Mouse (Mus musculus) lung, embryonic 15.5 days (tissue): ENCODE results near the gene Gpr158. TPM values are rescaled to one million over a fixed set of nuclear protein-coding genes. Genes with fewer than 3 reads are reported as not detected.

Experiments
- ATAC-seq: fragments of 200-750 bp; cut with Nextera tagmentation; 2 replicates; pipeline ENCODE4 v1.8.0; 2017; ENCODE audit warnings: moderate number of reproducible peaks, borderline replicate concordance; ENCODE audit not compliant: low FRiP score, low TSS enrichment; ENCODE audit errors: extremely low read depth
- H3K27ac ChIP-seq: fragments of 300-500 bp; sonication (generic); 2 replicates; pipeline ENCODE4 v1.5.1; 2015; ENCODE audit warnings: moderate library complexity, mild to moderate bottlenecking, inconsistent platforms
- H3K27me3 ChIP-seq: fragments of 300-500 bp; sonication (generic); 2 replicates; pipeline ENCODE4 v1.6.1; 2015; ENCODE audit warnings: inconsistent platforms
- H3K36me3 ChIP-seq: fragments of 300-500 bp; sonication (generic); 2 replicates; pipeline ENCODE4 v1.6.1; 2015; ENCODE audit warnings: inconsistent platforms
- H3K4me1 ChIP-seq: fragments of 300-500 bp; sonication (generic); 2 replicates; pipeline ENCODE4 v1.6.1; 2015; ENCODE audit warnings: inconsistent platforms
- H3K4me2 ChIP-seq: fragments of 300-500 bp; sonication (generic); 2 replicates; pipeline ENCODE4 v1.6.1; 2015; ENCODE audit warnings: inconsistent platforms, mild to moderate bottlenecking, moderate library complexity
- H3K4me3 ChIP-seq: fragments of 300-500 bp; sonication (generic); 2 replicates; pipeline ENCODE4 v1.5.1; 2015; ENCODE audit warnings: mild to moderate bottlenecking, inconsistent platforms
- H3K9ac ChIP-seq: fragments of 300-500 bp; sonication (generic); 2 replicates; pipeline ENCODE4 v1.6.1; 2015; ENCODE audit warnings: inconsistent platforms
- H3K9me3 ChIP-seq: fragments of 300-500 bp; sonication (generic); 2 replicates; pipeline ENCODE4 v1.6.1; 2016; ENCODE audit warnings: inconsistent platforms
- WGBS: fragments of 180-500 bp; shearing (Covaris S2); methylation state at CpG from one replicate; pipeline ENCODE4 v1.1.7; 2015; 5-methylcytosine and 5-hydroxymethylcytosine counted together
- polyA plus RNA-seq: library from polyadenylated mRNA; unstranded; fragments of >200 nt; fragmentation: Nextera tagmentation; extraction: Ambion mirVana; gene quantifications from 2 replicates; pipeline ENCODE4 v1.2.1, GENCODE M21; 2015

The Gpr158 gene
- polyA plus RNA-seq, 1 experiment from 2014 or later: 0.02 TPM

- H3K36me3 ChIP-seq: no peaks in the 10 kb centered on the region
- 67% methylated on average over 4 of the region's 4 CpGs for whole genome bisulfite sequencing
- no peaks in the 10 kb centered on the region for H3K4me1 ChIP-seq
- no peak for ATAC-seq
- no peak overlapping the region for H3K4me2 ChIP-seq
- no peak overlapping the region for H3K27ac ChIP-seq
- no peaks in the 10 kb centered on the region for H3K9me3 ChIP-seq
- no peak overlapping the region for H3K4me3 ChIP-seq
- H3K27me3 ChIP-seq: no peaks in the 10 kb centered on the region
- H3K9ac ChIP-seq: no peak overlapping the region
Measured at GRCm38 (mm10) chr2:21676084-21676838, 308.9 kb downstream of the Gpr158 start.

- Histone ChIP-seq H3K27ac (no peak overlapping the region), H3K9me3 (no peaks in the 10 kb centered on the region), H3K4me2 (no peak overlapping the region), H3K9ac (no peak overlapping the region), H3K4me1 (no peaks in the 10 kb centered on the region), H3K36me3 (no peaks in the 10 kb centered on the region), H3K4me3 (no peak overlapping the region), H3K27me3 (no peaks in the 10 kb centered on the region)
- no peak for ATAC-seq
- WGBS: 63% methylated on average over 2 of the region's 2 CpGs
Measured at GRCm38 (mm10) chr2:21676839-21677123, 309.4 kb downstream of the Gpr158 start.

GRCm38 (mm10) chr2:21680735-21681270 lies 313.5 kb downstream of the Gpr158 start:
- no peak for ATAC-seq
- 49% methylated on average over 1 of the region's 1 CpGs for WGBS

GRCm38 (mm10) chr2:21684736-21685135 lies 317.4 kb downstream of the Gpr158 start:
- no peak overlapping the region for H3K4me2 ChIP-seq
- no peak overlapping the region for H3K4me3 ChIP-seq
- H3K4me1 ChIP-seq: no peaks in the 10 kb centered on the region
- H3K9me3 ChIP-seq: no peaks in the 10 kb centered on the region
- no peak overlapping the region for H3K9ac ChIP-seq
- H3K27ac ChIP-seq: no peak overlapping the region
- H3K27me3 ChIP-seq: no peaks in the 10 kb centered on the region
- 78% methylated on average over 3 of the region's 3 CpGs for WGBS
- no peak for ATAC-seq
- H3K36me3 ChIP-seq: no peaks in the 10 kb centered on the region

More at GRCm38 (mm10) chr2:21680735-21681270, 313.5 kb downstream of the Gpr158 start:
- Histone ChIP-seq H3K27me3 (no peaks in the 10 kb centered on the region), H3K36me3 (no peaks in the 10 kb centered on the region), H3K27ac (no peak overlapping the region), H3K9me3 (no peaks in the 10 kb centered on the region), H3K4me3 (no peak overlapping the region), H3K9ac (no peak overlapping the region), H3K4me2 (no peak overlapping the region), H3K4me1 (no peaks in the 10 kb centered on the region)

- Histone ChIP-seq H3K4me1 (no peaks in the 10 kb centered on the region), H3K36me3 (no peaks in the 10 kb centered on the region), H3K27ac (no peak overlapping the region), H3K9ac (no peak overlapping the region), H3K4me2 (no peak overlapping the region), H3K27me3 (no peaks in the 10 kb centered on the region), H3K4me3 (no peak overlapping the region), H3K9me3 (no peaks in the 10 kb centered on the region)
- 62% methylated on average over 9 of the region's 9 CpGs for WGBS
- ATAC-seq: no peak
Measured at GRCm38 (mm10) chr2:21693128-21693527, 325.8 kb downstream of the Gpr158 start.

- Histone ChIP-seq H3K4me3 (no peak overlapping the region), H3K9ac (no peak overlapping the region), H3K9me3 (no peaks in the 10 kb centered on the region), H3K27ac (no peak overlapping the region), H3K4me1 (no peaks in the 10 kb centered on the region), H3K36me3 (no peaks in the 10 kb centered on the region), H3K27me3 (no peaks in the 10 kb centered on the region), H3K4me2 (no peak overlapping the region)
- WGBS: 54% methylated on average over 5 of the region's 5 CpGs
- ATAC-seq: no peak
Measured at GRCm38 (mm10) chr2:21693807-21694594, 326.7 kb downstream of the Gpr158 start.

- ATAC-seq: no peak
- Histone ChIP-seq H3K36me3 (no peaks in the 10 kb centered on the region), H3K27me3 (no peaks in the 10 kb centered on the region), H3K27ac (no peak overlapping the region), H3K4me3 (no peak overlapping the region), H3K4me1 (no peaks in the 10 kb centered on the region), H3K9ac (no peak overlapping the region), H3K4me2 (no peak overlapping the region), H3K9me3 (no peaks in the 10 kb centered on the region)
- 83% methylated on average over 4 of the region's 4 CpGs for whole genome bisulfite sequencing
Measured at GRCm38 (mm10) chr2:21728075-21728474, 360.7 kb downstream of the Gpr158 start.

- Histone ChIP-seq H3K4me3 (no peak overlapping the region), H3K9me3 (no peaks in the 10 kb centered on the region), H3K4me2 (no peak overlapping the region), H3K27ac (no peak overlapping the region), H3K36me3 (no peaks in the 10 kb centered on the region), H3K27me3 (no peaks in the 10 kb centered on the region), H3K4me1 (no peaks in the 10 kb centered on the region), H3K9ac (no peak overlapping the region)
- ATAC-seq: no peak
- 85% methylated on average over 2 of the region's 2 CpGs for WGBS
Measured at GRCm38 (mm10) chr2:21783721-21784120, 416.4 kb downstream of the Gpr158 start.

- Histone ChIP-seq H3K27ac (no peak overlapping the region), H3K27me3 (no peaks in the 10 kb centered on the region), H3K4me2 (no peak overlapping the region), H3K9ac (no peak overlapping the region), H3K36me3 (no peaks in the 10 kb centered on the region), H3K9me3 (no peaks in the 10 kb centered on the region), H3K4me1 (no peaks in the 10 kb centered on the region), H3K4me3 (no peak overlapping the region)
- 52% methylated on average over 2 of the region's 2 CpGs for WGBS
- ATAC-seq: no peak
Measured at GRCm38 (mm10) chr2:21793156-21793555, 425.8 kb downstream of the Gpr158 start.

- Histone ChIP-seq H3K9me3 (no peaks in the 10 kb centered on the region), H3K4me3 (no peak overlapping the region), H3K4me1 (no peaks in the 10 kb centered on the region), H3K4me2 (no peak overlapping the region), H3K9ac (no peak overlapping the region), H3K36me3 (no peaks in the 10 kb centered on the region), H3K27me3 (no peaks in the 10 kb centered on the region), H3K27ac (no peak overlapping the region)
- WGBS: 54% methylated on average over 3 of the region's 3 CpGs
- no peak for ATAC-seq
Measured at GRCm38 (mm10) chr2:21799616-21800015, 432.3 kb downstream of the Gpr158 start.

GRCm38 (mm10) chr2:21800045-21800444 lies 432.7 kb downstream of the Gpr158 start:
- ATAC-seq: no peak
- no peak overlapping the region for H3K4me3 ChIP-seq
- no peak overlapping the region for H3K27ac ChIP-seq
- H3K4me1 ChIP-seq: no peaks in the 10 kb centered on the region
- H3K9ac ChIP-seq: no peak overlapping the region
- no peaks in the 10 kb centered on the region for H3K36me3 ChIP-seq
- no peak overlapping the region for H3K4me2 ChIP-seq
- no peaks in the 10 kb centered on the region for H3K9me3 ChIP-seq
- no peaks in the 10 kb centered on the region for H3K27me3 ChIP-seq

- Histone ChIP-seq H3K4me3 (no peak overlapping the region), H3K27me3 (no peaks in the 10 kb centered on the region), H3K4me1 (no peaks in the 10 kb centered on the region), H3K9ac (no peak overlapping the region), H3K27ac (no peak overlapping the region), H3K9me3 (no peaks in the 10 kb centered on the region), H3K36me3 (no peaks in the 10 kb centered on the region), H3K4me2 (no peak overlapping the region)
- 86% methylated on average over 2 of the region's 2 CpGs for WGBS
- ATAC-seq: no peak
Measured at GRCm38 (mm10) chr2:21808510-21808909, 441.2 kb downstream of the Gpr158 start.
